12 mouse cellular contexts compared by ENCODE assay signal in the genomic region with DNA sequence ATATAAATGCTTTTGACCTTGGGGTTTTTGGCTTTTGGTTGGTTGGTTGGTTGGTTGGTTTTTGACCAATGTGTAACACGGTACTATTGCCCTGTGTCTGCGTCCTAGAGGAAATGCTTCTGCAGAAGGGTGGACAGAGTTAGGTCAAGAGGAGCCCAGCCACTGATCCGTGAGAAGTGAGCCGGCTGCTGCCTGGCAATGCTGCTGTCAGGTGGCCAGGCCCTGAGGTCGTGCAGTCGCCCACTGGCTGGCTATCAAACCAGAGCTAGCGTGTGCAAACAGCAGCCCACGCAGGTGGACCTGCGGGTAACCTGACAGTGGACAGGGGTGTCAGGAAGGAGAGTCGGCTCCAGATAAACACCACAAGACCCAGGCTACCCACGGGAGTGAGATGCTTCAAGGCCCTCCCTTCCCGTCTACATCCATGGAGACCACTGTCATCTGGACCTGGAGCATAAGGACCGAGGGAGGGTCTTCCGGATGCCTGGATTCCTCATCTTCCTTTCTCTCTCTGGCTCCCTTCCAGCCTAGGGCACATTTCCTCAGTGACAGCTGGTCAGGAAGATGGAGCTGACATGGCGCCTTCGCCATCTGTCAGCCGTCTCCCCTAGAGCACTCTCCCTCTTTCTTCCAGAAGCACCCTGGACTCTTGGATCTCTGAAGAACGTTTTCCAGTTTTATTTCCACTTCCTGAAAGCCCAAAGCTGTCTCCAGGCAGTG. TPM values are rescaled to one million over a fixed set of nuclear protein-coding genes. Genes with fewer than 3 reads are reported as not detected.
DNase-seq lines count a peak whose midpoint lies in the region; ATAC-seq and TF ChIP-seq lines count a peak whose summit lies in the region.
"Had no signal": no experiment of that assay in that cellular context is flagged by ENCODE, and none has a peak within 500 bp of the region (broad histone marks: within the 10 kb centered on the region; RNA-seq: fewer than 3 reads in every experiment).

No protein-coding gene starts in this region.

- no peak overlapping the region for H3K4me3 ChIP-seq in cerebellum, adult 2 months (replicated peaks; ENCODE audit: insufficient read depth, low read depth, low read length)
- no peak overlapping the region for H3K4me3 ChIP-seq in forebrain, embryonic 15.5 days
- H3K4me3 ChIP-seq in layer of hippocampus, adult 2 months: no peak overlapping the region
- H3K4me3 ChIP-seq: embryonic facial prominence, embryonic 12.5 days; gastrocnemius, adult 2 months had no signal

- peak; percentile 81 for DNase-seq in brain, embryonic 14.5 days (ENCODE audit: low read depth)
- DNase-seq in cerebellum, adult 2 months: peak; percentile 37 to 45
- DNase-seq in kidney, postnatal 36 days: peak; percentile 46 to 56
- no peak for DNase-seq in layer of hippocampus, adult 2 months (ENCODE audit: low spot score in 2 of 2)
- no peak for DNase-seq in gastrocnemius, adult 18-20 months (ENCODE audit: low spot score)
- no peak for DNase-seq in natural killer cell, adult 2 months (ENCODE audit: low spot score in 2 of 2)
- DNase-seq: gastrocnemius, adult 2 months; lung, postnatal 10 days; right cerebral cortex, postnatal 14 days had no signal

- peaks cover 9% of the 10 kb centered on the region for H3K4me1 ChIP-seq in cerebellum, adult 2 months (ENCODE audit: control insufficient read depth, insufficient read depth, low read length)
- H3K4me1 ChIP-seq in forebrain, embryonic 15.5 days: peaks cover 21% of the 10 kb centered on the region

- 36% methylated on average over 18 of the region's 18 CpGs for WGBS in cerebellum, adult 2 months
- WGBS in forebrain, embryonic 15.5 days: 77% methylated on average over 18 of the region's 18 CpGs

- H3K36me3 ChIP-seq in forebrain, embryonic 15.5 days: no peaks in the 10 kb centered on the region
- H3K36me3 ChIP-seq: embryonic facial prominence, embryonic 12.5 days had no signal

- no peak overlapping the region for H3K27ac ChIP-seq in cerebellum, adult 2 months (ENCODE audit: insufficient read depth, low read length)
- peak overlapping the region; percentile 78 for H3K27ac ChIP-seq in forebrain, embryonic 15.5 days (replicated peaks)
- H3K27ac ChIP-seq in layer of hippocampus, adult 2 months: no peak overlapping the region
- H3K27ac ChIP-seq: embryonic facial prominence, embryonic 12.5 days; gastrocnemius, adult 2 months had no signal

- H3K27me3 ChIP-seq in cerebellum, adult 2 months (ENCODE audit: control insufficient read depth, insufficient read depth, low read length): no peaks in the 10 kb centered on the region
- H3K27me3 ChIP-seq in forebrain, embryonic 15.5 days: no peaks in the 10 kb centered on the region
- H3K27me3 ChIP-seq: embryonic facial prominence, embryonic 12.5 days had no signal

- H3K9me3 ChIP-seq in forebrain, embryonic 15.5 days: no peaks in the 10 kb centered on the region
- H3K9me3 ChIP-seq: embryonic facial prominence, embryonic 12.5 days had no signal

- ATAC-seq in forebrain, embryonic 15.5 days (replicated peaks): peak; percentile 26; the same call in 1 of the 2 replicates

- H3K4me2 ChIP-seq in forebrain, embryonic 15.5 days (replicated peaks): no peak overlapping the region
- H3K4me2 ChIP-seq: embryonic facial prominence, embryonic 12.5 days had no signal

- TF ChIP-seq CTCF in brain, embryonic 14.5 days (IDR thresholded peaks at IDR 0.05; ENCODE audit: borderline replicate concordance, extremely low read depth, insufficient read depth, insufficient read length): no peak
- TF ChIP-seq CTCF in cerebellum, adult 2 months (IDR thresholded peaks at IDR 0.05; ENCODE audit: borderline replicate concordance, insufficient read depth, low read depth, low read length): no peak
- no peak for TF ChIP-seq CTCF in layer of hippocampus, adult 2 months (conservative IDR thresholded peaks at IDR 0.05)

- TF ChIP-seq POLR2A in brain, embryonic 14.5 days (IDR thresholded peaks at IDR 0.05; ENCODE audit: borderline replicate concordance, extremely low read depth, insufficient read depth, insufficient read length, poor library complexity, severe bottlenecking): no peak
- no peak for TF ChIP-seq POLR2A in cerebellum, adult 2 months (IDR thresholded peaks at IDR 0.05; ENCODE audit: borderline replicate concordance, insufficient read depth, low read length)

- no peak overlapping the region for H3K9ac ChIP-seq in forebrain, embryonic 15.5 days (replicated peaks)
- H3K9ac ChIP-seq: embryonic facial prominence, embryonic 12.5 days had no signal

RNA-seq across cellular contexts. Expression of gene Sstr2, which starts 18.5 kb away (rescaled TPM):
- polyA plus RNA-seq in brain, embryonic 14.5 days (2012; rRNA removed): 29.0 and 67.3 TPM in 2 replicates
- 3.3 and 4.0 TPM in 2 replicates for polyA plus RNA-seq in cerebellum, adult 2 months (2012; rRNA removed)
- 85.6 and 102 TPM in 2 replicates for polyA plus RNA-seq in forebrain, embryonic 15.5 days (2015; fragmentation: Nextera tagmentation; extraction: Ambion mirVana)
- total RNA-seq in layer of hippocampus, adult 2 months (2021): 10 to 100 TPM; 22.0 to 23.2 TPM
- not detected for total RNA-seq in gastrocnemius, adult 18-20 months (2021)
- total RNA-seq: gastrocnemius, adult 2 months had no signal
- polyA plus RNA-seq: heart, postnatal 0 days had no signal

RNA-seq across cellular contexts. Expression of gene Cog1, which starts 48.3 kb away (rescaled TPM):
- polyA plus RNA-seq in brain, embryonic 14.5 days (2012; rRNA removed): 53.0 and 59.8 TPM in 2 replicates
- polyA plus RNA-seq in cerebellum, adult 2 months (2012; rRNA removed): 84.0 and 87.5 TPM in 2 replicates
- 36.9 and 37.6 TPM in 2 replicates for polyA plus RNA-seq in forebrain, embryonic 15.5 days (2015; fragmentation: Nextera tagmentation; extraction: Ambion mirVana)
- total RNA-seq in layer of hippocampus, adult 2 months (2021): 10 to 100 TPM; 59.5 to 63.2 TPM
- 10 to 100 TPM; 19.9 to 21.8 TPM for total RNA-seq in gastrocnemius, adult 18-20 months (2021)

RNA-seq across cellular contexts. Expression of gene Slc39a11, which starts 49.2 kb away (rescaled TPM):
- polyA plus RNA-seq in brain, embryonic 14.5 days (2012; rRNA removed): 22.1 and 24.3 TPM in 2 replicates
- 13.0 and 14.1 TPM in 2 replicates for polyA plus RNA-seq in cerebellum, adult 2 months (2012; rRNA removed)
- 39.6 and 42.2 TPM in 2 replicates for polyA plus RNA-seq in forebrain, embryonic 15.5 days (2015; fragmentation: Nextera tagmentation; extraction: Ambion mirVana)
- 10 to 100 TPM; 21.7 to 23.1 TPM for total RNA-seq in layer of hippocampus, adult 2 months (2021)
- total RNA-seq in gastrocnemius, adult 18-20 months (2021): 1 to 10 TPM; 1.5 to 2.4 TPM

Comparison
In these comparisons a context has a peak if more than half of its experiments do, and no peak if none do; other contexts are left out.
1. DNase-seq: peak in brain, embryonic 14.5 days (single experiment), cerebellum, adult 2 months (2 of 2) and kidney, postnatal 36 days (2 of 2); none in layer of hippocampus, adult 2 months (0 of 2), gastrocnemius, adult 18-20 months (single experiment) and natural killer cell, adult 2 months (0 of 2).